Comparison of ENCODE assay signal across 8 mouse cellular contexts in the genomic region with DNA sequence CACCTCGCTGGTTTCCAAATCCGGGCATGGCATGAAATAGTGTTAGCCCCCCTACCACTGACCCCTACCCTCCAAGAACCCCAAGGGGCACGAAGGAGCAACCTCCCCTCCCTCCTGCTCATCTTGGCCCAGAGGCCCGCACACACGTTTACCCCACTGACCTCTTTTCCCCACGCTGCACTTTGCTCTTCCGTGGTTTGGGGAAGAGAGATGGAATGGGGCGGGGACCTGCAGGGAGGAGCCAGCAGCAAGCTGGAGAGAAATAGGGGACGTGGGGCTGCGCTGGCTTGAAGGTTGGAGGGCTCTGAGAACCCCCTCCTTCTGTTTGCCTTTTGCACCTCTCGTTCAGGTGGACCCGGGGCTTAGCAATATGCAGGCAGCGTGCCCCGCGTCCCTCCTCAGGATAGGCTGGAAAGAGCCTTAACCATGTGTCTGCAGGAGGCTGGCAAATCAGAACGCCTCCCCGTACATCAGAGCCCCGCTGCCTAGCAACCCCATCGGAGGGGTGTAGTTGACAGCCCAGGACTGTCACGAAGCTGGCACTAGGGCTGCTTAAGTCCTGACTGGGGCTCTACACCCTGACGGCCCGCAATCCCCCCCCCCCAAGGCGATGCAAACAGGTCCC. TPM values are rescaled to one million over a fixed set of nuclear protein-coding genes. Genes with fewer than 3 reads are reported as not detected.
DNase-seq lines count a peak whose midpoint lies in the region; ATAC-seq and TF ChIP-seq lines count a peak whose summit lies in the region.

No protein-coding gene starts in this region.

- peak overlapping the region; percentile 64 for H3K4me2 ChIP-seq in lung, embryonic 16.5 days (ENCODE audit: low read depth, low read length)

- TF ChIP-seq CTCF in lung, adult 2 months (IDR thresholded peaks at IDR 0.05; ENCODE audit: insufficient read depth, low read length), result no peak
- TF ChIP-seq CTCF in cortical plate, adult 2 months (IDR thresholded peaks at IDR 0.05; ENCODE audit: extremely low read depth, insufficient read depth, low read length), result no peak
- no peak for TF ChIP-seq CTCF in small intestine, adult 2 months (IDR thresholded peaks at IDR 0.05; ENCODE audit: extremely low read depth, insufficient read length, insufficient replicate concordance, low read depth, low read length)

- no peak for TF ChIP-seq POLR2A in lung, adult 2 months (IDR thresholded peaks at IDR 0.05; ENCODE audit: borderline replicate concordance, extremely low read depth, low read depth, low read length)
- no peak for TF ChIP-seq POLR2A in cortical plate, adult 2 months (IDR thresholded peaks at IDR 0.05; ENCODE audit: extremely low read depth, insufficient read depth, low read length)
- TF ChIP-seq POLR2A in small intestine, adult 2 months (IDR thresholded peaks at IDR 0.05; ENCODE audit: low read depth, low read length), result no peak

- no peak overlapping the region for H3K9ac ChIP-seq in lung, embryonic 16.5 days (ENCODE audit: low read length)

- no peaks in the 10 kb centered on the region; the same call in 1 of the 2 replicates for H3K36me3 ChIP-seq in lung, embryonic 16.5 days (ENCODE audit: control insufficient read depth, insufficient read depth, low read length)
- H3K36me3 ChIP-seq in small intestine, adult 2 months (ENCODE audit: control insufficient read depth, insufficient read depth, low read length), result 0 out of 2 replicates have a peak, but pooled peaks cover 1% of the 10 kb centered on the region

- DNase-seq in lung, adult 2 months, result no peak
- DNase-seq in heart, postnatal 4 days, result peak; percentile 35
- peak; percentile 75 for DNase-seq in layer of hippocampus, adult 9-11 months
- peak; percentile 69 for DNase-seq in mesoderm, embryonic 11.5 days (ENCODE audit: low read depth, low spot score)
- DNase-seq in spleen, postnatal 4 days (ENCODE audit: low spot score in 2 of 2), result no peak

- peak overlapping the region; percentile 50 for H3K4me3 ChIP-seq in lung, embryonic 16.5 days (ENCODE audit: low read length)
- no peak overlapping the region for H3K4me3 ChIP-seq in lung, adult 2 months (replicated peaks; ENCODE audit: extremely low read depth, low read depth, low read length)
- peak overlapping the region; percentile 31 for H3K4me3 ChIP-seq in cortical plate, adult 2 months (ENCODE audit: insufficient read depth, low read length)
- peak overlapping the region; percentile 34 for H3K4me3 ChIP-seq in small intestine, adult 2 months (ENCODE audit: low read depth, low read length)

- no peak overlapping the region for H3K27ac ChIP-seq in lung, embryonic 16.5 days (ENCODE audit: low read length)
- no peak overlapping the region for H3K27ac ChIP-seq in cortical plate, adult 2 months (ENCODE audit: insufficient read depth, low read length)
- no peak overlapping the region for H3K27ac ChIP-seq in small intestine, adult 2 months (ENCODE audit: insufficient read depth, low read depth, low read length)

- H3K9me3 ChIP-seq in lung, embryonic 16.5 days (ENCODE audit: control insufficient read depth, low read length), result no peaks in the 10 kb centered on the region

- 14% methylated on average over 23 of the region's 23 CpGs for WGBS in lung, embryonic 16.5 days
- 35% methylated on average over 23 of the region's 23 CpGs for WGBS in lung, adult 2 months
- 17% methylated on average over 23 of the region's 23 CpGs for WGBS in small intestine, adult 2 months

- peak; percentile 66 for ATAC-seq in lung, embryonic 16.5 days (ENCODE audit: low read depth)

- H3K4me1 ChIP-seq in lung, embryonic 16.5 days (replicated peaks; ENCODE audit: control insufficient read depth, insufficient read depth, low read length), result peaks cover 25% of the 10 kb centered on the region
- H3K4me1 ChIP-seq in lung, adult 2 months (ENCODE audit: control insufficient read depth, insufficient read depth, low read length), result peaks cover 6% of the 10 kb centered on the region; the same call in 1 of the 2 replicates
- H3K4me1 ChIP-seq in cortical plate, adult 2 months (ENCODE audit: control insufficient read depth, insufficient read depth, low read length), result no peaks in the 10 kb centered on the region
- H3K4me1 ChIP-seq in small intestine, adult 2 months (ENCODE audit: control insufficient read depth, insufficient read depth, insufficient read length, low read length), result peaks cover 22% of the 10 kb centered on the region

- H3K27me3 ChIP-seq in lung, embryonic 16.5 days (ENCODE audit: control insufficient read depth, insufficient read depth, low read depth, low read length), result peaks cover 21% of the 10 kb centered on the region
- H3K27me3 ChIP-seq in small intestine, adult 2 months (ENCODE audit: control insufficient read depth, insufficient read depth, low read length), result no peaks in the 10 kb centered on the region

RNA-seq across cellular contexts. Expression of a gene that starts 39.2 kb away (rescaled TPM):
- 35.5 and 37.6 TPM in 2 replicates for polyA plus RNA-seq in lung, embryonic 16.5 days (2015; fragmentation: Nextera tagmentation; extraction: Ambion mirVana)
- polyA plus RNA-seq in lung, adult 2 months (2012; rRNA removed), result 16.6 and 20.1 TPM in 2 replicates
- polyA plus RNA-seq in cortical plate, adult 2 months (2012; rRNA removed), result 16.6 and 18.7 TPM in 2 replicates
- total RNA-seq in heart, postnatal 4 days (2021), result 10 to 100 TPM; 27.7 to 29.5 TPM
- polyA plus RNA-seq in small intestine, adult 2 months (2012; rRNA removed), result 8.6 and 12.0 TPM in 2 replicates

Comparison
In these comparisons a context has a peak if more than half of its experiments do, and no peak if none do; other contexts are left out.
1. DNase-seq: peak in heart, postnatal 4 days (single experiment), layer of hippocampus, adult 9-11 months (single experiment) and mesoderm, embryonic 11.5 days (single experiment); none in lung, adult 2 months (single experiment) and spleen, postnatal 4 days (0 of 2).